Mouse (Mus musculus) embryo, embryonic 9.5 days (tissue): ENCODE data around the gene Pttg1.

Experiments used
- DNase-seq: peaks from one replicate; pipeline ENCODE4 v3.0.0-alpha.2; 2017; ENCODE audit errors: extremely low spot score

The Pttg1 gene

DNA sequence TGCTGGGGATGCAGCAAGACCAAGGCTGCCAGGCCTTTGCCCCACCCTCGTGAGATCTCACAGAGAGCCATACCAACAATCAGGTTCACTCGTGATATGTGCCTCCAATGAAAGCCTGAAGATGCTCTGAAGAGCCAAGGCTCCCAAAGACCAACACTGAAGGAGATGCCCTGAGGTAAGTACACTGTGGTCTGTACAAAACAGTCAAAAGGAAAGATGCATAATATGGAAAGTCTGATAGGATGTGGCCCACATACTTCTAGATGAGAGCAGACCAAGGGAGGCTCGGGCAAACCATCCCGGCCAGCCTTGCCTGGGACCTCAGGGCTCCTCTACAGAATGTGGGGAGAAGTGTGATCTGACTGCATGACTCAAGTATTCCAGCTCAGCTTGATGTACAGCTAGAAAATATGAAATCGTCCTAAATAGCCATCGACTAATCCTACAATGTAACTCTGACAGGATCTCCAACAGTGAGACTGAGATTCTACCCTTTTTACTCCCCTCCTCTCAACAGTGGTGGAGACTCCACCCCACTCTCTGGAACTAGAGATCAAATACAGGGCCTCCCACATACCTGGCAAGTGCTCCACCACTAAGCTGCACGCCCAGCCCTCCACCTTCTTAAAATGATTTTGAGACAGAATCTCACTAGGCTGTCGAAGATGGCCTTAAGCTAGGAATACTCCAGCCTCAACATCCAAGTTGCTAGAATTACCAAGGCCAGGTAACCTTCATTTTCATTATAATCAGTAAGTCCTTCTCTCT lies 48.8 kb downstream of the Pttg1 start:
- DNase-seq: no peak

DNA sequence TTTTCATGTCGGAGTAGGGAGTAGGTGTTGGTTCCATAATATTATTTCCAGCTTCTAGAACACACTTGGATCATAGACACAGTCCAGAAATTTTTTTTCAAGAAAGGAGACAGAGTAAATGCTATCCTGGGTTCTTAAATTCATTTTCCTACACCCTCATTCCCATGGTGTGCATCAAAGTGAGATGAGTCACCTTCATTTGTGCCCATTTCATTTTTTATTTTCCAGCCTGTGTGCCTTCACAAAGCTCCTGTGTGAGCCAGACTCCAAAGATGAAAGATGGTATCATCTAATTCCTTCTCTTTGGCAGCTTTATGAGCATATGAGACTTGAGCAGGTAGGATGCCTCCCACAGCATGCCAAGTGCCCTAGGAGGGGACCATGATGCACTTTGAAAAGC lies 49.5 kb downstream of the Pttg1 start:
- DNase-seq: no peak

DNA sequence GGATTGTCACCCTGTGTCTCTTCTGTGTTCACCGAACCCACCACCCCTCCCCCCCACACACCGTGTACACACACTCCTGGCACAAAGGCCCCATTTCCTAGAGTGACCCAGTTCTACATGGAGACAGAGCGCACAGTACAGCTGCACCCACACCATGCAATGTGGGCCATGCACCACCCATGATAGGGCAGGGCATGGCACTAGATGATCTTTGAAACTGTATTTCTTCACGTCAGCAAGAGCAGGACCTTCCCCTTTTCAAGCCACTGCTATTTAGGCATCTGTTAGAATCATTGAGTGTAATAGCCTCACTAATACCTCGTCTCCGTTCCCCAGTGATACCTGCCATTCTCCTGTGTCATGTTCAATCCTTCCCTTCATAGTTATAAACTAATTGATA lies 51.1 kb downstream of the Pttg1 start:
- no peak for DNase-seq

DNA sequence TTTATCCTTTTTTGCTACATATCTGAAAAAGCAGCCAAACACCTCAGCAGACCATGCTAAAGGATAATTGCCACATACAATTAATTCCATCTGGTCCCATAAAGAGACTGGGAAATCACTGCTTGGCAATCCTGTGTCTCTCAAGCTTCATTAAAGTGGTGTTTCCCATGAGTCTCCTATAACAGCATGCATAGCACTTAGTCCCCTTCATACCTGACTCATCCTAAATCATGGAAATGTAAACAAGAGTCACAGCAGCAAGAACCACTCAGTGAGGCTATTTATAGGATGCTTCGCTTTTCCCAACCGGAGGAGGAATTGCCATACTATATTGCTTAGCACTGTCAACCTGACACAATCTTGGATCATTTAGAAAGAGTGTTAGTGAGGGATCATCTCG lies 52.7 kb downstream of the Pttg1 start:
- no peak for DNase-seq

DNA sequence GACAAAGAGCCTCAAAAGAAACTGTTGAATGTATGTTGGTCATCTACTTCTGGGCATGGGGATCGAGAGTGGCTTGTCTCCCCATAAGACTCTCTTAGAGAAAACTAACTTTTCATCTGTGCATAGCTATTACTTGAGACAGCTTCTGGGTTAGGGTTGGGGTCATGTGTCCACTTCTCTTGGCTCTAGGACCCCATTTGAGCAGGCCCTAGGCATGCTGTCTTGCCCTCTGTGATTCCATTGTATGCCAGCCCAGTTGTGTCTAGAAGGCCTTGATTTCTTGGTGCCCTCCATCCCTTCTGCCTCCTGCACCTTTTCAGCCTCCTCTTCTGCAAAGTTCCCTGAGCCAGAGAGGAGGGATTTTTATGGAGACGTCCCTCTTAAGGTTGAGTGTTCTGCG lies 54.2 kb downstream of the Pttg1 start:
- DNase-seq: no peak
